8 mouse cellular contexts compared by ENCODE assay signal in genomic region chr6:35539304-35540009, GRCm38 (mm10). TPM values are rescaled to one million over a fixed set of nuclear protein-coding genes. Genes with fewer than 3 reads are reported as not detected.
A peak's percentile ranks its signal among the peaks of the same experiment; 100 is the strongest.
DNase-seq lines count a peak whose midpoint lies in the region; ATAC-seq lines count a peak whose summit lies in the region.

Gene Mtpn, minus strand, starts transcription at chr6:35539888.

- DNase-seq in Muller cell, postnatal 12 days (ENCODE audit: inconsistent ontology term), result peak; percentile 99
- peak; percentile 98 for DNase-seq in cerebellum, adult 9-11 months
- DNase-seq in frontal cortex, adult 2 months (ENCODE audit: extremely low spot score in 1 of 2, low spot score in 1 of 2), result peak; percentile 97 to 99
- DNase-seq in hindbrain, embryonic 11.5 days (ENCODE audit: low spot score), result peak; percentile 99
- DNase-seq in layer of hippocampus, postnatal 10 days (ENCODE audit: low spot score in 2 of 2), result peak; percentile 95 to 97
- peak; percentile 100 for DNase-seq in lung, postnatal 10 days
- DNase-seq in ovary, postnatal 36 days (ENCODE audit: low spot score), result peak; percentile 97
- peak; percentile 96 for DNase-seq in thymus, postnatal 25 days

- no peaks in the 10 kb centered on the region for H3K36me3 ChIP-seq in hindbrain, embryonic 11.5 days (ENCODE audit: control insufficient read depth, insufficient read depth, low read length)

- ATAC-seq in hindbrain, embryonic 11.5 days (ENCODE audit: low FRiP score), result peak; percentile 99

- peak within 1 kb of the TSS; percentile 19; the same call in 1 of the 2 replicates for H3K27ac ChIP-seq in hindbrain, embryonic 11.5 days (ENCODE audit: low read depth, low read length)

- no peaks in the 10 kb centered on the region for H3K4me1 ChIP-seq in hindbrain, embryonic 11.5 days (replicated peaks; ENCODE audit: control insufficient read depth, insufficient read depth, low read length)

- H3K27me3 ChIP-seq in hindbrain, embryonic 11.5 days (ENCODE audit: control insufficient read depth, insufficient read depth, low read length), result no peaks in the 10 kb centered on the region

- H3K9ac ChIP-seq in hindbrain, embryonic 11.5 days (ENCODE audit: low read depth, low read length), result peak within 1 kb of the TSS; percentile 85

- under 1% methylated on average over 61 of the region's 61 CpGs for WGBS in hindbrain, embryonic 11.5 days

- peak within 1 kb of the TSS; percentile 97 for H3K4me3 ChIP-seq in hindbrain, embryonic 11.5 days (ENCODE audit: low read depth, low read length)

- no peaks in the 10 kb centered on the region for H3K9me3 ChIP-seq in hindbrain, embryonic 11.5 days (ENCODE audit: control insufficient read depth, low read length)

- peak within 1 kb of the TSS; percentile 35 for H3K4me2 ChIP-seq in hindbrain, embryonic 11.5 days (replicated peaks; ENCODE audit: low read depth, low read length)

RNA-seq across cellular contexts. Expression of gene Mtpn, which starts in this region (rescaled TPM):
- 131 and 133 TPM in 2 replicates for polyA plus RNA-seq in frontal cortex, adult 2 months (2012; rRNA removed)
- 145 and 162 TPM in 2 replicates for polyA plus RNA-seq in hindbrain, embryonic 11.5 days (2014; fragmentation: Nextera tagmentation; extraction: Ambion mirVana)
- total RNA-seq in layer of hippocampus, postnatal 10 days (2021), result 100 to 1,000 TPM; 313 to 317 TPM

Comparison
In these comparisons a context has a peak if more than half of its experiments do, and no peak if none do; other contexts are left out.
1. Peak in every context shown above with its lines: DNase-seq, ATAC-seq, H3K4me3 ChIP-seq and H3K27ac ChIP-seq.